Mouse (Mus musculus) right cerebral cortex, postnatal 10 days (tissue): ENCODE results near the gene Rbm10.

Experiments
- DNase-seq, 2 experiments: peaks; one replicate each; pipeline ENCODE4 v3.0.0; 2021; ENCODE audit warnings: low spot score in 2 of 2

The Rbm10 gene

DNA sequence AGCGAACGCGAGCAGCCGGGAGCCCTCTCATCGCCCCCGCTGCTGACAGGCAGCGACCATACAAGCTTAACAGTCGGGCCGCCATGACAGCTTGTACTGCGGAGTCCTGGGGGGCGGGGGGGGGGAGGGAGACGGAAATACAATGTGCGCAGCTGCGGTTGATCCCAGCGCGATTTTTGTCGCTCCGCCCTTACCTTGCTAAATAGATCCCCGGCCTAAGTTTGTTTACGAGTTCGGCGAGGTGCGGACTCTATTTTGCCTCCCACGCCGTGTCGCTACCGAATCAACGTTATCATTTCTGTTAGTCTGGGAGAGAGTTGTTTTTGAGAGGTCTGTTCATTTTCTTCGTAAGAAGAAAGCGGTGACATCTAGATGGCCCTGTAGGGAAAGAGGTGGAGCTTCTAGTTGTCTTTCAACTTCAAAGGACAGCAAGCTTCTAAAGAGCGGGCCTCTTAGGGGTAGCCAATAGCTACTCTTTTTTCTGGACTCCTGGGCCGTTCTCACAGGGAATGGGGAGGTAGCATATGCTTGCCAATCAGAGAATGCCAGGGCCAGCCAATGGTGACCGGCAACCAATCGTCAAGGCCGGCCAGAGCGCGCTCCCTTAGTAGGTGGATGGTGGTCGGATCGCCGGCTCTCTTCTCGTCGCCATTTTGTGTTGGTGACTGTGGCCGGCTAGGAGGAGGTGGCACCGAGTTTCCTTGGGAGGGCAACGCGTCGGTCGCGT is at the start of gene Rbm10, which contains the start of gene Ndufb11:
Rbm10 (plus strand) TSS at position 328 of the 727 bp plus-strand sequence.
Ndufb11 (minus strand) TSS at position 444 of the 727 bp plus-strand sequence.
- DNase-seq, result peak; percentile 88 to 93

DNA sequence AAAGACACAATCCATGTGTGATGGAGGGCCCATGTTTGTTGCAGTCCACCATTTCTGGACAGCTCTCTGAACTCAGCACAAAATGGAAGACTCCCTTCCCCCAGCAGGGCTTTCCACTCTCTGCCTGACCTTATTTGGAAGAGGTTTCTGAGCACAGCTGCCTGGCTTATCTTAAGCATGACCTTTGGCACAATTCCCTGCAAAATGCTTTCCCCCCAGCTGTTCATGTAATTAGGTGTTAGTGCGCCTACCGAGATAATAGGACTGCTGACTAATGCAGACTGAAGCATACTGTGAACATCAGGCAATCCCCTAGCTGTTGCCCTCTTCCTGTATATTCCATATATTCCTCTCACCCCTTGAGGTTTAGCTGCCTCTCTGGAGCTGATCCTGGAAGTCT is 46.3 kb upstream of the Rbm10 start:
- no peak for DNase-seq

GRCm38 (mm10) chrX:20572683-20573082 is 44.6 kb upstream of the Rbm10 start:
- DNase-seq, result peak in 1 of 2 experiments; percentile 20

- no peak for DNase-seq
Measured at GRCm38 (mm10) chrX:20573927-20574326, 43.4 kb upstream of the Rbm10 start.

- no peak for DNase-seq
Measured at GRCm38 (mm10) chrX:20587968-20588367, 29.3 kb upstream of the Rbm10 start.

- no peak for DNase-seq
Measured at GRCm38 (mm10) chrX:20608500-20608899, 8.8 kb upstream of the Rbm10 start.

- DNase-seq, result no peak
Measured at GRCm38 (mm10) chrX:20616861-20617175, 485 bp upstream of the Rbm10 start.

DNA sequence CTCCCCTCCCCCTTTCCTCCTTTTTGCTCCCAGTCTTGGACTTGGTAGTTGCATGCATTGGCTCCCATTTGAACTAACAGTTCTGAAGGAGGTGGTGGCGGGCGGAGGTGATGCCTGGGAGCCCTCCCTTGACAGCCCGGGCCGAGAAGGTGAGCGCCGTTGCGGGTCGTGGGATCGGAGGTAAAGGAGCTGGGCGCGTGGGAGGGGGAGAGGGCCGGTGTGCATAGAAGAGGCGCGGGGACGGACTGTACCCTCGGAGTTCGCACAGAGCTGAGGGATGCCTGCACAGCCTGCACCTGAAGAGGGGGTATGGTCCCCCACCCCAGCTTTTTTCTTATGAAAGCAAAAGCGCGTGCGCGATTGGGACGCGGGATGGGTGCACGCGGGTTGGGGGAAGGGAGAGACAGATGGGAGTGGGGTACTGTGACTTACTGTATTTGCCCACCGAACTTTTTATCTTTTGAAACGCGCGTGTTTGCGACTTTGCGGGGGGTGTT is 648 bp downstream of the Rbm10 start:
- DNase-seq, result peak; percentile 62 to 69

DNA sequence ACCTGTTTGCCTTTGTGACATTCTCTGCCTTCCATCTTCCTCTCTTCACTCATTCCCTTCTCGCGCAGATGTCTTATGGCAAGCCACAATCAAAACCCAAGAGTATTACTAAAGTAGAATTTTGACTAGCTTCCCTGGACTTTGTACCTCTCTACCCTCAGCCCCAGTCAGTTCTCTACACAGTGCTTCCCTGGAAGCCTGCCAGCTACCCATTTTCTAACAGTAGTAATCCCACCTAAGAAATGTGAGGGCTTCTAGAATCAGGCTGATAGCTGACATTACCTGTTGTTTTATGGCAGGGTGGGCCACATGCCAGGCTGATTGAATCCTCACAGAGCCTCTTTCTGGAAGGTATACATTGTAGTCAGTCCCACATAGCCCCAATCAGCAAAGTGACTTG is 20.8 kb downstream of the Rbm10 start:
- no peak for DNase-seq

GRCm38 (mm10) chrX:20644780-20645179 is 27.5 kb downstream of the Rbm10 start:
- no peak for DNase-seq

DNA sequence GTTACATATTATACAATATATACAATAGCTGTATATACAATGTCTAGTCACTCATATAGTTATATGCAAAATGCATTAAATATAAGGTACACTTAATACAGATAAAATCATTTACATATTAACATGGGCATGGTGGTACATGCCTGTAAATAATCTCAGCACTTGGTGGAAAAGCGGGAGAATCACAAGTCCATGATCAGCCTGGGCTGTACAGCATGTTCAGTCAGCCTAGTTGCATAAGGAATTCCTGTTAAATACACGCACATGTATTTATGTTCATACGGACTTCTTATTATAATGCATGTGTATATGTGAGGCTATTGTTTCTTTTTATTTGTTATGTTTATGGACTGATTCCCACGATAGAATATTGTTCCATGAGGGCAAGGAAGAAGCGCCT is 40.3 kb downstream of the Rbm10 start:
- no peak for DNase-seq

DNA sequence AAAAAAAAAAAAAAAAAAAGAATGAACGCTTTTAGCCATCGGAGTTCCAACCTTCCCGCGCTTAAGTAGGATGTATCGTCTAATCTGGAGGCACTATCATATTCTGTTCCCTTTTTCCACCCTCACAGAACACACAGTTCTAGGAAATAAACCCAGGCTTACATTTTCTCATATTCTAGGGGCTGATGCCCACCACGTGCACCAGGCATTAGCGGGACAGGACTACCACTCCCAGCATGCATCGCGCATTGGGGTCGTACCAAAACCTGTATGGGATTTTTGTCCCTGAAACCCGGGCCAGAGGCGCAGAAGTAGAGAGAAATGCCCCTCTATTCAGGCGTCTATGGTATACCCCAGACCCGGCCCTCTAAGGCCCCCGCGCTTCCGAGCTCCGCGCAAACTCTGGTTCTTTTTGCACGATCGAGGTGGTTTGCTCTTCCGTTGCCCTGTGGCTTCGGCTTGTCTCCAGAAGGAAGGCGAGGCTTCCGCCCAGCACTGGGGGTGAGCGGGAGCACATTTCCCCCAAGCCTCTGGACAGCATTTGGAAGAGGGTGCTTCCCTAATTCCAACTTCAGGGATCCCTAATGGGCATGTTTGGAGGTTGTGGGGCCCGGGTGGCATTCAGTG is 40.8 kb downstream of the Rbm10 start, which contains the start of gene Uba1:
Uba1 (plus strand) TSS at position 301 of the 627 bp plus-strand sequence.
- DNase-seq, result peak; percentile 91 to 92

GRCm38 (mm10) chrX:20658891-20659406 is 41.6 kb downstream of the Rbm10 start:
- DNase-seq, result peak in 1 of 2 experiments; percentile 28

DNA sequence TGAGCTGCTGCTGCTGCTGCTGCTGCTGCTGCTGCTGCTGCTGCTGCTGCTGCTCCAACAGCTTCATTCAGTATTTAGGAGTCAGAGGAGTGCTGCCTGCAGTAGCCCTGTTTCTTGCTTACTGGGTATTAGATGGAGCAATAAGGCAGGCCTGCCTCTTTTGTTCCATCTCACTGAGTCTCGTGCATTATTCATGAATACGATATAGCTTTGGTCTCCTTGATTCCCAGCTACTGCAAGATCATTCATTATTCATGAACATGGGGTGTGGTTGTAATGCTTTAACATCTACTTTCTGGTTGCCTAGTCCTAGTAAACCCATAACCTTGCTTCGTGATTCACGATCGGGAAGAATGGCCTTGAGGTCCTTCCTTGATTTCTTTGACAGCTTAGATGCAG is 45.0 kb downstream of the Rbm10 start:
- peak in 1 of 2 experiments; percentile 33 for DNase-seq

DNA sequence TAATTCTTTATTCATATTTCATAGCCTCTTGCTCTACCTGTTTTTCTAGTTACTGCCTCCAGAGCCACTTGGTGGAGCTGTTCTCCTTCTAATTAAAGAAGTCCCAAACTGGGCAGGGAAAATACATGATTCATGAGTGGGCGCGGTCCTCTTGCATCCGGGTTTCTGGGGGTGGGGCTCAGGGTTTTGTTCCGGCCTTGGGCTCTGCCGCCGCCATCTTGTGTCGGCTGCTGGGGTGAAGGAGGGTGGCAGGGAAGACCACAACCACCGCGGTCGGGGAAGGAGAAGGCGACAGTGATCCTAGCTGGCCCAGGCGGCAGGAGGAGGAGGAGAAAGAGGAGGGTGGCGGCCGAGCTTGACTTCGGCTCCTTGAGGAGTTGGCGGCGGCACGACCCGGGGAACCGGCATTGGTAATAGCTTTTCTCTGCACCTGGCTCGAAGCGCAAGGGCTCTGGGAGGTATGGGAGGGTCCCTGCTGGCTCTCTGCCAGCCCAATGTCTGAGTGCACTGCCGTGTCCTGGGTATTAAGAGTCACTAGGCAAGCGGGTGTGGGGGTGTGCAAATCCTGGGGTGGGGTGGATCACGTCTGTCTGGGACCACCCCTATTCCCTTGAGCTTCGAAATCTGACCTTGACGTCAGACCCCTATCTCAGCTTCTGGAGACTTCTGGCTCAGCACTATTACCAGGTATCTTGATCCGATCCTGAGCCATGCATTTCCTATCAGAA is 45.6 kb downstream of the Rbm10 start:
- DNase-seq, result peak; percentile 90 to 91

- DNase-seq, result no peak
Measured at GRCm38 (mm10) chrX:20663444-20663790, 46.1 kb downstream of the Rbm10 start.

- peak; percentile 91 to 94 for DNase-seq
Measured at GRCm38 (mm10) chrX:20687519-20688067, 70.3 kb downstream of the Rbm10 start, which contains the start of gene Cdk16. Cdk16 (plus strand) TSS chrX:20687954.

- peak; percentile 90 to 91 for DNase-seq
Measured at GRCm38 (mm10) chrX:20688068-20688547, 70.8 kb downstream of the Rbm10 start.

DNA sequence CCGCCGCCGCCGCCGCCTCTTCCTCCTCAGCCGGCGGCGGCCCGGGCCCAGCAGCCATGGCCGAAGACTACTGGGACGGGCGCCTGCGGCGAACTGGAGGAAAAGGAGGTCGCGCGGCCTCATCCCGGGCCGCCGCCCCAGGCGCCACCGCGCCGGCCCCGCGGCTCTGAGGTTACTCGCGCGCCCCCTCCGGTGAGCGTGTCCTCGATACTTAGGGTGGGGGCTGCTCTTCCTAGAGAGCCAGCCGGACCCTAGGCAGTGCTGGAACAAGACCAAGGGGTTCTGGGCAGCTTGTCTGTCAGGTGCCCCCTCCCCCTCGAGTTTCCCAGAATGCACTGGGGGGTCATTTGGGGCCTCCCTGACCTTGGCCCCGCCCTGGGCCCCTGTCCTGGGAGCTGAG is 71.3 kb downstream of the Rbm10 start:
- DNase-seq, result peak; percentile 60 to 68

DNA sequence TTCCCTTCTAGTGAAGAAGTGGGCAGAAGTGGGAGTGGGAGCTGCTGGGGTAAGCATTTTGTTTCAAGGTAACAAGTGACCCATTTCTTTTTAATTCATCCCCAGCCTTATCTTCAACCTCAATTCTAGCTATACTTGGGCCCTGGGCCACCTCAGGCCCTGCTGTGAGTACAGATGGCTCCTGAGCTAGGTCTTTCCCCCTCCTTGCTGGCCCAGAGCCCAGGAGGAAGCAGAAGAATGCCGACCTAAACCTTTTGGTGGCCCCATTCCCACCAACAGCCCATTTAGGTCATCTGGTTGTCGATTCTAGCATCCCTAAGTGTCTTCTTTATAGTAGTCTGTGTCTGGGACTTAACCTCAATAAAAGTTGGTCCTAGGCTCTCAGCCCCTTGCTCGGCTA is 74.3 kb downstream of the Rbm10 start:
- DNase-seq, result no peak

DNA sequence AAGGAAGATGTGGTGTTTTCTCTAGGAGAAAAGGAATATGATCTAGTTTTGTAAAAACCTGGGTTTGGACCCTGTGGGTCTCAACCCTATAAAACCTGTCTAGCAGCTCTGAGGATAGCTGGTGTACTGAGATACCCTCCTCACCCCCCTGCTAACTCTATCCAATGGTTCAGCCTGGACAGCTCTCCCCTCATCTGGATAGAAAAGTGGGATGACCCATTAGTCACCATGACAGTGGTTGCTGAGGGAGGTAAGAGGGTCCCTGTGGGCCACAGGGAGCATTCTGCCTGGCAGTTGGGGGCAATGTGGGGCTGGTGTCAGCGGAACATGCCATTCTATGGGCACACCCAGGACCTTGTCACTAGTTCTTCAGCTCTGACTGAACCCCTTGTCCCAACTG is 75.3 kb downstream of the Rbm10 start:
- DNase-seq, result no peak

- DNase-seq, result no peak
Measured at GRCm38 (mm10) chrX:20695842-20696241, 78.5 kb downstream of the Rbm10 start.
